Mouse (Mus musculus) testis, adult 2 months (tissue): ENCODE results near the gene Foxk1.

ENCODE experiments used
- CTCF ChIP-seq: fragments of 200-500 bp; IDR thresholded peaks from 2 replicates; pipeline ENCODE4 v1.5.1; 2012; ENCODE audit warnings: low read depth, mild to moderate bottlenecking, inconsistent platforms, low read length, moderate library complexity; ENCODE audit not compliant: control insufficient read depth, insufficient read depth, insufficient replicate concordance
- POLR2A ChIP-seq: fragments of 200-500 bp; IDR thresholded peaks from 2 replicates; pipeline ENCODE4 v1.6.1; 2012; ENCODE audit warnings: low read depth, mild to moderate bottlenecking, inconsistent platforms, low read length, moderate library complexity; ENCODE audit not compliant: control insufficient read depth

DNA sequence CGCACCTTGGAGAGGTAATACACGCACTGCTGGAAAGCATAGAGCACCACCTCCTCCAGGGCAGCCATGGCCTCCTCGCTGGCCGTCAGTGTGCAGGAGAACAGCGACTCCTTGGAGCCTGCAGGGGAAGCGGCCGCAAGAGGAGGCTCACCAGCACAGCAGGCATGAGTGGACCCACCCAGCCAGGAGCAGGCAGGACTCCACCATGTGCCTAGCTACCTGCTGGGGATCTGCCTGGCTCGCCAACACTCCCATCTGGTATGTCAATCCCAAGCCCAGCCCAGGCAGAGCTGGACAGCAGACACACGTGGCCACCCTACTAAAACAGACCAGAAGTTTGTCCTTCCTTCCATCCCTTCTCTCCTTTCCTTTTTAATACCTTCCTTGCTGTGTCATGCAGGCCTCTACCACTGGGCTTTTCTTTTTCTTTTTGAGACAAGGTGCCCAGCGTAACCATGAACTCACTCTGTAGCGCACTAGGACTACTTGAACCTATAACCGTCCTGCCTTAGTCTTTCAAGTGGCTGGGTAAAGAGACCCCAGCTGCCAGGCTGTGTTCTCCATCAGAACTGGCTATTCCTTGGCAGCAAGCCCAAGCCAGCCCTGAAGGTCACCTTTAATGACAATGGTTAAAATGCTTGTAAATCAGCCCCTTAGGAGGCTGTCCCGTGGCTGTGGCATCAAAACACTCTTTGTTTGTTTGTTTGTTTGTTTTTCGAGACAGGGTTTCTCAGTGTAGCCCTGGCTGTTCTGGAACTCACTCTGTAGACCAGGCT, 94.2 kb downstream of the Foxk1 start:
- TF ChIP-seq CTCF: no peak
- no peak for TF ChIP-seq POLR2A
